Mouse (Mus musculus): ENCODE data around the gene Ccdc190.

- TF ChIP-seq CTCF (IDR thresholded peaks at IDR 0.05) (no peak), EP300 (IDR thresholded peaks at IDR 0.05) (no peak)
These were observed 11.2 kb upstream of the Ccdc190 start for GRCm38 (mm10) chr1:169917115-169917796.

All from lung, postnatal 0 days (tissue).